Mouse (Mus musculus): Measurements from ENCODE around the gene Ttyh1. TPM values are rescaled to one million over a fixed set of nuclear protein-coding genes. Genes with fewer than 3 reads are reported as not detected.

Gene Ttyh1
- 1 to 10 TPM; 1.1 to 3.2 TPM for polyA plus RNA-seq (2017; shearing (Covaris generic))

GRCm38 (mm10) chr7:4119344-4119902, at the start of gene Ttyh1:
Ttyh1 (plus strand) TSS chr7:4119408.

GRCm38 (mm10) chr7:4136771-4137531, 17.7 kb downstream of the Ttyh1 start, which contains the start of gene Leng8:
Leng8 (plus strand) TSS chr7:4137039.

GRCm38 (mm10) chr7:4150059-4150541, 30.9 kb downstream of the Ttyh1 start, which contains the start of gene Leng9:
Leng9 (minus strand) TSS chr7:4150374.

GRCm38 (mm10) chr7:4164090-4164910, 45.1 kb downstream of the Ttyh1 start, which contains the start of gene Cdc42ep5:
Cdc42ep5 (minus strand) TSS chr7:4164860.

Other genes with a start within 250 kb of the Ttyh1 start
- 1 to 10 TPM in 1 of 2 experiments, under 1 TPM in 1; 0.08 to 2.8 TPM for gene Gm14548, start 221.3 kb upstream of the Ttyh1 start, polyA plus RNA-seq (2017; shearing (Covaris generic))
- 1 to 10 TPM in 1 of 2 experiments, under 1 TPM in 1; 0.33 to 2.1 TPM for gene Lilra6, start 203.9 kb upstream of the Ttyh1 start, polyA plus RNA-seq (2017; shearing (Covaris generic))
- gene Lair1, start 56.2 kb upstream of the Ttyh1 start, polyA plus RNA-seq (2017; shearing (Covaris generic)) = 1 to 10 TPM; 2.9 to 7.9 TPM
- 100 to 1,000 TPM; 148 to 166 TPM for gene Leng8, start 17.6 kb downstream of the Ttyh1 start, polyA plus RNA-seq (2017; shearing (Covaris generic))
- 10 to 100 TPM in 1 of 2 experiments, 1 to 10 TPM in 1; 8.8 to 13.5 TPM for gene Leng9, start 31.0 kb downstream of the Ttyh1 start, polyA plus RNA-seq (2017; shearing (Covaris generic))
- gene Cdc42ep5, start 45.5 kb downstream of the Ttyh1 start, polyA plus RNA-seq (2017; shearing (Covaris generic)) = under 1 TPM in 1 of 2 experiments, not detected in 1; 0.61 TPM
- gene Lilra5, start 118.3 kb downstream of the Ttyh1 start, polyA plus RNA-seq (2017; shearing (Covaris generic)) = 1 to 10 TPM in 1 of 2 experiments, not detected in 1; 1.6 TPM
- under 1 TPM in 1 of 2 experiments, not detected in 1; 0.32 TPM for gene Ncr1, start 218.3 kb downstream of the Ttyh1 start, polyA plus RNA-seq (2017; shearing (Covaris generic))